Mouse (Mus musculus): Measurements from ENCODE around the gene Thrb. TPM values are rescaled to one million over a fixed set of nuclear protein-coding genes. Genes with fewer than 3 reads are reported as not detected.

The Thrb gene
- polyA plus RNA-seq, 1 experiment from 2014 or later: 0.70 TPM

DNA sequence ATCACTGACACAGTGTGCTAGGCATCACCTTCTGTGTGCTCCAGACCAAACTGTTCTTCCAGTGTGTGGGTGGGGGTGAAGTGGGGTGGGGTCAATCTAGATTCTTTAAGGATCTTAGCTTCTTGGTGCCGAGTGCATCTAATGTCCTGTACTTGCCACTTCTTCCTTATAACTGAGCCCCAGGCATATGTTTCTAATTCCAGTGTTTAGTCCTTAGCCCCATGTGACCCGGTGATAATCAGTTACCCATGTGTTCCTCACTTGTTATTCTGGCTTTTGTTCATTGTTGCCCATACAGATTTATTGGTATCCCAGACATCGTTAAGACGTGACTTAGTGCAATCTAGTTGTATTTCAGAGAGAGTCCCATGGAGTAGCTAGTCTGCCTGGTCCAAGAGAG, 121.9 kb downstream of the Thrb start:
- no peak for TF ChIP-seq CTCF (IDR thresholded peaks at IDR 0.05; ENCODE audit: low read depth)
- H3K9ac ChIP-seq: no peak overlapping the region
- no peaks in the 10 kb centered on the region for H3K27me3 ChIP-seq (ENCODE audit: insufficient read depth, low read length)
- H3K4me2 ChIP-seq: no peak overlapping the region
- WGBS: 80% methylated on average over 4 of the region's 4 CpGs
- no peaks in the 10 kb centered on the region for H3K9me3 ChIP-seq (ENCODE audit: low read depth, low read length)
- DNase-seq (no peak), ATAC-seq (ENCODE audit: insufficient read depth) (no peak)
- H3K4me1 ChIP-seq (ENCODE audit: insufficient read depth): no peaks in the 10 kb centered on the region
- no peaks in the 10 kb centered on the region for H3K36me3 ChIP-seq (ENCODE audit: insufficient read depth)
- H3K27ac ChIP-seq (ENCODE audit: low read depth): no peak overlapping the region
- no peak overlapping the region for H3K4me3 ChIP-seq (ENCODE audit: low read depth, low read length)

DNA sequence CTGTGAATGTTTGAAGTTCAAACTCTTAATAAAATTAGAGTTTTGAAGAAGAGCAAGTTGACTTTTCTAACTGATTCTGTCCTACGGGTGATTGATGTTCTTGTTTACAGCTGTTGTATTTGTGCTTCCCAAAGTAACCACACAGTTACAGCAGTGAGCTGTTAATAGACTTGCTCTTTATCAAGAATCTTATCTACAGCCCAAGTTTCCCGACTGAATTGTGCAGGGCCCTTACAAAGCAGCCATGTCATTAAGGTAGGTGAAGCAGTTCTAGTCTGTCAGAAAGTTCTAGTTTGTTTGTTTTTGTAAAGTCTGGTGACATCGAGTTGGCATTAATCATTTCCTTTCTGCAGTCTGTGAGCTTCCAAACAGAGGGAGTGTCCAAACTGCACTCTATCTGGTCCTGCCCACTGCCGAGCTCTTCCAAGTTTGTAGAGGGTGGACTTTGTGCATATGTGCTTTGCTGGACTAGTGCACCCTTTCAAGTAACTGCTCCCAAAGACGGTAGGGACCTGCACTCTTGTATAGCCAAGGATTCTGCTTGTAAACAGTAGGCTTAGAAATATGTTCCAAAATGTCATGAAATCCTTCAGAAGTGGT, 124.2 kb downstream of the Thrb start:
- no peak overlapping the region for H3K4me2 ChIP-seq
- no peak overlapping the region for H3K27ac ChIP-seq (ENCODE audit: low read depth)
- H3K27me3 ChIP-seq (ENCODE audit: insufficient read depth, low read length): no peaks in the 10 kb centered on the region
- H3K4me3 ChIP-seq (ENCODE audit: low read depth, low read length): no peak overlapping the region
- 11% methylated on average over 5 of the region's 5 CpGs for WGBS
- H3K9ac ChIP-seq: no peak overlapping the region
- no peaks in the 10 kb centered on the region for H3K4me1 ChIP-seq (ENCODE audit: insufficient read depth)
- H3K9me3 ChIP-seq (ENCODE audit: low read depth, low read length): no peaks in the 10 kb centered on the region
- DNase-seq (peak; percentile 19), ATAC-seq (ENCODE audit: insufficient read depth) (no peak)
- TF ChIP-seq CTCF (IDR thresholded peaks at IDR 0.05; ENCODE audit: low read depth): no peak
- no peaks in the 10 kb centered on the region for H3K36me3 ChIP-seq (ENCODE audit: insufficient read depth)

DNA sequence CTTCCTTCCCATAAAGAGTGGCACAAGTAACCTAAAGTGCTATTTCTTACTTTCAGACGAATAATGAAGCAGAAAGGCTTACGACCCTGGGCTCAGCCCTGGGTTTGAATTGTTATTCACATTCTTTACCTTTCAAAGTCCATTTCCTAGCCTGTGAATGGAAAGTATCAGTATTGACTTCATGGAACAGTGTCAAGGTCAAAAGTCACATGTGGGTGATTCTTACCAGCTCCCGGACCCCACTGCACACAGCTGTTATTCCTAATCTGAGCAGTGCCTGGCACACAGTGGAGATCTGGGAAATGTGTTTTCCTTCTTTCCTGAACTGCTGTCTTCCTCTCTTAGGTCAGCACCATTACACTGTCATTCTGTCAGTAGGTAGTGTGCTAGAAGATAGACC, 125.3 kb downstream of the Thrb start:
- 41% methylated on average over 3 of the region's 3 CpGs for WGBS
- Histone ChIP-seq H3K4me1 (ENCODE audit: insufficient read depth) (no peaks in the 10 kb centered on the region), H3K4me2 (no peak overlapping the region), H3K9me3 (ENCODE audit: low read depth, low read length) (no peaks in the 10 kb centered on the region), H3K36me3 (ENCODE audit: insufficient read depth) (no peaks in the 10 kb centered on the region), H3K4me3 (ENCODE audit: low read depth, low read length) (no peak overlapping the region), H3K27me3 (ENCODE audit: insufficient read depth, low read length) (no peaks in the 10 kb centered on the region), H3K27ac (ENCODE audit: low read depth) (no peak overlapping the region), H3K9ac (no peak overlapping the region)
- DNase-seq (no peak), ATAC-seq (ENCODE audit: insufficient read depth) (no peak)
- no peak for TF ChIP-seq CTCF (IDR thresholded peaks at IDR 0.05; ENCODE audit: low read depth)

DNA sequence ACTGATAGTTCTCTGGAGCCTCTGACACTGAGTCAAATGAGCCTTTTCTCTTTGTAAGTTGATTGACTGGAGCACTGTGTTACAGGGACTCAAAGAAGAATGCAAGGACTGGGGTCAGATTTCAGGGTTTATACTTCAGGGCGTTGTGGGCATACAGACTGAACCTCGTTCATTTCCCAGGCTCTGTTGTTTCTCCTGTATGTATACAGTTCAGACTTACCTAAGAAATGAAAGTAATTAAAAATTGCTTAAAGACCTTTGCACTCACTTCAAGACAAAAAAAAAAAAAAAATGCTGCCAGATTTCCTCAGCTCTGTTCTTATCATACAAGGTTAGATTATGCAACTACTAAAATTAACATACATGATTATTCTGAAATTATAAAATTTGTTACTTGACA, 126.2 kb downstream of the Thrb start:
- no peak for TF ChIP-seq CTCF (IDR thresholded peaks at IDR 0.05; ENCODE audit: low read depth)
- H3K36me3 ChIP-seq (ENCODE audit: insufficient read depth): no peaks in the 10 kb centered on the region
- no peaks in the 10 kb centered on the region for H3K9me3 ChIP-seq (ENCODE audit: low read depth, low read length)
- no peak overlapping the region for H3K9ac ChIP-seq
- no peaks in the 10 kb centered on the region for H3K4me1 ChIP-seq (ENCODE audit: insufficient read depth)
- H3K27ac ChIP-seq (ENCODE audit: low read depth): no peak overlapping the region
- ATAC-seq (ENCODE audit: insufficient read depth) (no peak), DNase-seq (no peak)
- no peak overlapping the region for H3K4me3 ChIP-seq (ENCODE audit: low read depth, low read length)
- H3K27me3 ChIP-seq (ENCODE audit: insufficient read depth, low read length): no peaks in the 10 kb centered on the region
- no peak overlapping the region for H3K4me2 ChIP-seq
- 0% methylated on average over 2 of the region's 2 CpGs for WGBS

DNA sequence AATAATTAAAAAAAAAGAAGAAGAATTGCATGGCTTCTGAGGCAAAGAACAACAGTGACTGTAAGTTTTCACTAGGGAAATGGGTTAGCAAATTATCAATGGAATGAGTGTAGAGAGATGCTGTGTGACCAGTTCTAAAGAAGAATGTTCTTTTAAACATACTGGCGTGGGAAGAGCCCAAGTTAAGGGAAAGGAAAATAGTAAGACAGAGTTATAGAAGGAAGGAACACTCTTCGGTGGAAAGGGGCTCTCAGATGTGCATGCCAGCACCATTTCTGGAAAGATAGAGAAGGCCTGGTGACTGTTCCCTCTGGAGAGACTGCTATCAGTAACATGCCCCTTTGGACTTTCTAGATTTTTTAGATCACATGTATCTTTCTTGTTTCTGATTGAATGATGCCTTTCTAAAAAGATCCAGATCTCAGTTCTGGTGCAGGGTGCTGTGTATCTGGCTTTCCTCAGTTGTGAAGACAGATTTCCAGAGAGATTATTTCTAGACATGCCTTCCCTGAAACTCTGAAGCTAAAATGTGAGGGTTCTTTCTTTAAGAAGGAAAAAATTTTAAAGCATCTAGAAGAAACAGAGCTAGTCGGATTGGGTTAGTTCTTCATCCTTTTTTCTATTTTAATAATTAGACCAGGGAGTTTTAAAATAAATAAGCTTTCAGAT, 144.0 kb downstream of the Thrb start:
- DNase-seq (no peak), ATAC-seq (ENCODE audit: insufficient read depth) (no peak)
- Histone ChIP-seq H3K36me3 (ENCODE audit: insufficient read depth) (no peaks in the 10 kb centered on the region), H3K9ac (no peak overlapping the region), H3K4me3 (ENCODE audit: low read depth, low read length) (no peak overlapping the region), H3K4me2 (no peak overlapping the region), H3K27me3 (ENCODE audit: insufficient read depth, low read length) (no peaks in the 10 kb centered on the region), H3K27ac (ENCODE audit: low read depth) (no peak overlapping the region), H3K4me1 (ENCODE audit: insufficient read depth) (no peaks in the 10 kb centered on the region), H3K9me3 (ENCODE audit: low read depth, low read length) (no peaks in the 10 kb centered on the region)
- no peak for TF ChIP-seq CTCF (IDR thresholded peaks at IDR 0.05; ENCODE audit: low read depth)
- 66% methylated on average over 3 of the region's 3 CpGs for WGBS

DNA sequence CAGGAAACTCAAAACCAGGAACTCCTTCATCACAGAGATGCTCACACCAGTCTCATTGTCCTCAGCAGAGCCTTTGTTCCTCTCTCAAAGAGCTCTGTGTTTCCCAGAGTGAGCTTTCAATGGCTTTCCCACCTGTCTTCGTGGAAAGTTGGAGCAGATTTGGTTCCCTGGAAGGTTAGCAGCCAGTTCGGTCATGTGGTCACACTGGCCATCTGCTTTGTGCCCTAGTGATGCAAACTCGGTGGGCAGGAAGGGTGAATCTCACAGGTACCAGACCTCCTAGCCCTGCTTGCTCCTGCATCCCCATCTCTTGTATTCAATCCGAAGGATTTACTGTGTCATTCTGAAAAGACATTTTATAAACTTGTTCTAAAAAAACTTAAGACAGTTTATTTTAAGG, 151.0 kb downstream of the Thrb start:
- Histone ChIP-seq H3K4me1 (ENCODE audit: insufficient read depth) (no peaks in the 10 kb centered on the region), H3K9ac (no peak overlapping the region), H3K27ac (ENCODE audit: low read depth) (no peak overlapping the region), H3K4me3 (ENCODE audit: low read depth, low read length) (no peak overlapping the region), H3K9me3 (ENCODE audit: low read depth, low read length) (no peaks in the 10 kb centered on the region), H3K27me3 (ENCODE audit: insufficient read depth, low read length) (no peaks in the 10 kb centered on the region), H3K4me2 (no peak overlapping the region), H3K36me3 (ENCODE audit: insufficient read depth) (no peaks in the 10 kb centered on the region)
- ATAC-seq (ENCODE audit: insufficient read depth) (no peak), DNase-seq (no peak)
- 70% methylated on average over 4 of the region's 4 CpGs for WGBS
- TF ChIP-seq CTCF (IDR thresholded peaks at IDR 0.05; ENCODE audit: low read depth): no peak

DNA sequence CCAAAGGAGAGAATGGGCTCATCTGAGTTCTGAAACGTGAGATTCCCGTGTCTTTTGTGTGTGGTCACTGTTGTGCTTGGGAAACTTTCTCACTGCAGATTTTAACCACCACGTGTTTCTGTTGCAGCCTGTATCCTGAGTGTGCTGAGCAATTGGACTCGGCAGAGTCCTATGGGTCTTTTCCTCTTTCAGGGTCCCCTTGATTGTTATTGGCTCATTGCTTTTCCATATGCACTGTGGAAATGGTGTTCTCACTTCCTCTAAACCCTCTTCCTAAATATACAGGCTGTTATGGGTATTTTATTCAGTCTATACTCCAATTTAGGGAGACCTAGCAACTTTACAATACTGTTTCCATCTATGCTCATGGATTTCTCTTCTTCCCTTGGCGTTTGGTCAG, 152.4 kb downstream of the Thrb start:
- 79% methylated on average over 5 of the region's 5 CpGs for WGBS
- no peak for ATAC-seq (ENCODE audit: insufficient read depth)

More for the DNA sequence above, 152.4 kb downstream of the Thrb start:
- H3K27ac ChIP-seq (ENCODE audit: low read depth): no peak overlapping the region
- no peaks in the 10 kb centered on the region for H3K27me3 ChIP-seq (ENCODE audit: insufficient read depth, low read length)
- H3K36me3 ChIP-seq (ENCODE audit: insufficient read depth): no peaks in the 10 kb centered on the region
- no peak for DNase-seq
- H3K9ac ChIP-seq: no peak overlapping the region
- no peak overlapping the region for H3K4me2 ChIP-seq
- H3K4me1 ChIP-seq (ENCODE audit: insufficient read depth): no peaks in the 10 kb centered on the region
- H3K4me3 ChIP-seq (ENCODE audit: low read depth, low read length): no peak overlapping the region
- no peak for TF ChIP-seq CTCF (IDR thresholded peaks at IDR 0.05; ENCODE audit: low read depth)
- H3K9me3 ChIP-seq (ENCODE audit: low read depth, low read length): no peaks in the 10 kb centered on the region
